Mouse (Mus musculus): ENCODE data around the gene Sez6. TPM values are rescaled to one million over a fixed set of nuclear protein-coding genes. Genes with fewer than 3 reads are reported as not detected.

The Sez6 gene
- polyA plus RNA-seq, 1 experiment from 2014 or later, result 0.48 TPM

- H3K27me3 ChIP-seq (replicated peaks; ENCODE audit: control insufficient read depth, insufficient read depth, low read length), result no peaks in the 10 kb centered on the region
These were observed 36.5 kb downstream of the Sez6 start for GRCm38 (mm10) chr11:77967114-77967513.

GRCm38 (mm10) chr11:77968786-77969185 lies 38.2 kb downstream of the Sez6 start:
- H3K36me3 ChIP-seq (ENCODE audit: control insufficient read depth, insufficient read depth, low read length), result no peaks in the 10 kb centered on the region
- H3K9me3 ChIP-seq (ENCODE audit: control insufficient read depth, low read length), result no peaks in the 10 kb centered on the region
- no peak overlapping the region for H3K27ac ChIP-seq (ENCODE audit: low read length)
- no peak for ATAC-seq
- no peak overlapping the region for H3K4me2 ChIP-seq (ENCODE audit: low read depth, low read length)
- peaks cover 4% of the 10 kb centered on the region; the same call in 1 of the 2 replicates for H3K27me3 ChIP-seq (replicated peaks; ENCODE audit: control insufficient read depth, insufficient read depth, low read length)
- no peak overlapping the region for H3K9ac ChIP-seq (ENCODE audit: low read depth, low read length)
- WGBS, result 59% methylated on average over 4 of the region's 4 CpGs
- no peak overlapping the region for H3K4me3 ChIP-seq (ENCODE audit: low read length)
- no peaks in the 10 kb centered on the region for H3K4me1 ChIP-seq (ENCODE audit: control insufficient read depth, insufficient read depth, low read length)

More at GRCm38 (mm10) chr11:77967114-77967513, 36.5 kb downstream of the Sez6 start:
- H3K36me3 ChIP-seq (ENCODE audit: control insufficient read depth, insufficient read depth, low read length), result no peaks in the 10 kb centered on the region
- no peak overlapping the region for H3K4me3 ChIP-seq (ENCODE audit: low read length)
- no peaks in the 10 kb centered on the region for H3K4me1 ChIP-seq (ENCODE audit: control insufficient read depth, insufficient read depth, low read length)
- no peak overlapping the region for H3K9ac ChIP-seq (ENCODE audit: low read depth, low read length)
- no peak overlapping the region for H3K27ac ChIP-seq (ENCODE audit: low read length)
- no peak overlapping the region for H3K4me2 ChIP-seq (ENCODE audit: low read depth, low read length)
- ATAC-seq, result no peak
- WGBS, result under 1% methylated on average over 4 of the region's 4 CpGs
- no peaks in the 10 kb centered on the region for H3K9me3 ChIP-seq (ENCODE audit: control insufficient read depth, low read length)

GRCm38 (mm10) chr11:77970718-77971117 lies 40.1 kb downstream of the Sez6 start:
- Histone ChIP-seq H3K4me1 (ENCODE audit: control insufficient read depth, insufficient read depth, low read length) (no peaks in the 10 kb centered on the region), H3K36me3 (ENCODE audit: control insufficient read depth, insufficient read depth, low read length) (no peaks in the 10 kb centered on the region), H3K27ac (ENCODE audit: low read length) (no peak overlapping the region), H3K9me3 (ENCODE audit: control insufficient read depth, low read length) (no peaks in the 10 kb centered on the region), H3K9ac (ENCODE audit: low read depth, low read length) (no peak overlapping the region), H3K4me3 (ENCODE audit: low read length) (no peak overlapping the region), H3K4me2 (ENCODE audit: low read depth, low read length) (no peak overlapping the region), H3K27me3 (replicated peaks; ENCODE audit: control insufficient read depth, insufficient read depth, low read length) (peaks cover 13% of the 10 kb centered on the region; the same call in 1 of the 2 replicates)
- no peak for ATAC-seq
- 80% methylated on average over 6 of the region's 6 CpGs for WGBS

- H3K4me2 ChIP-seq (ENCODE audit: low read depth, low read length), result no peak overlapping the region
- H3K9me3 ChIP-seq (ENCODE audit: control insufficient read depth, low read length), result no peaks in the 10 kb centered on the region
- peaks cover 21% of the 10 kb centered on the region; the same call in 1 of the 2 replicates for H3K27me3 ChIP-seq (replicated peaks; ENCODE audit: control insufficient read depth, insufficient read depth, low read length)
- H3K4me1 ChIP-seq (ENCODE audit: control insufficient read depth, insufficient read depth, low read length), result no peaks in the 10 kb centered on the region
- 83% methylated on average over 7 of the region's 7 CpGs for WGBS
- no peak for ATAC-seq
- no peaks in the 10 kb centered on the region for H3K36me3 ChIP-seq (ENCODE audit: control insufficient read depth, insufficient read depth, low read length)
- H3K4me3 ChIP-seq (ENCODE audit: low read length), result no peak overlapping the region
- no peak overlapping the region for H3K9ac ChIP-seq (ENCODE audit: low read depth, low read length)
- H3K27ac ChIP-seq (ENCODE audit: low read length), result no peak overlapping the region
These were observed 42.9 kb downstream of the Sez6 start for GRCm38 (mm10) chr11:77973520-77973919.

GRCm38 (mm10) chr11:77974325-77974724 lies 43.7 kb downstream of the Sez6 start:
- H3K27me3 ChIP-seq (replicated peaks; ENCODE audit: control insufficient read depth, insufficient read depth, low read length), result peaks cover 21% of the 10 kb centered on the region; the same call in 1 of the 2 replicates
- no peak overlapping the region for H3K4me3 ChIP-seq (ENCODE audit: low read length)
- H3K4me2 ChIP-seq (ENCODE audit: low read depth, low read length), result no peak overlapping the region
- no peak for ATAC-seq
- H3K36me3 ChIP-seq (ENCODE audit: control insufficient read depth, insufficient read depth, low read length), result no peaks in the 10 kb centered on the region
- no peak overlapping the region for H3K27ac ChIP-seq (ENCODE audit: low read length)
- H3K9me3 ChIP-seq (ENCODE audit: control insufficient read depth, low read length), result no peaks in the 10 kb centered on the region
- 38% methylated on average over 15 of the region's 15 CpGs for WGBS
- H3K9ac ChIP-seq (ENCODE audit: low read depth, low read length), result no peak overlapping the region
- H3K4me1 ChIP-seq (ENCODE audit: control insufficient read depth, insufficient read depth, low read length), result no peaks in the 10 kb centered on the region

GRCm38 (mm10) chr11:77975873-77976272 lies 45.3 kb downstream of the Sez6 start:
- 26% methylated on average over 4 of the region's 4 CpGs for WGBS
- H3K4me2 ChIP-seq (ENCODE audit: low read depth, low read length), result no peak overlapping the region
- no peak for ATAC-seq
- H3K4me3 ChIP-seq (ENCODE audit: low read length), result no peak overlapping the region
- no peaks in the 10 kb centered on the region for H3K4me1 ChIP-seq (ENCODE audit: control insufficient read depth, insufficient read depth, low read length)
- no peak overlapping the region for H3K27ac ChIP-seq (ENCODE audit: low read length)
- H3K9ac ChIP-seq (ENCODE audit: low read depth, low read length), result no peak overlapping the region
- peaks cover 21% of the 10 kb centered on the region; the same call in 1 of the 2 replicates for H3K27me3 ChIP-seq (replicated peaks; ENCODE audit: control insufficient read depth, insufficient read depth, low read length)
- H3K9me3 ChIP-seq (ENCODE audit: control insufficient read depth, low read length), result no peaks in the 10 kb centered on the region
- H3K36me3 ChIP-seq (ENCODE audit: control insufficient read depth, insufficient read depth, low read length), result no peaks in the 10 kb centered on the region

GRCm38 (mm10) chr11:77978161-77978560 lies 47.6 kb downstream of the Sez6 start:
- ATAC-seq, result no peak
- H3K9me3 ChIP-seq (ENCODE audit: control insufficient read depth, low read length), result no peaks in the 10 kb centered on the region
- H3K4me3 ChIP-seq (ENCODE audit: low read length), result no peak overlapping the region
- peaks cover 3% of the 10 kb centered on the region; the same call in 1 of the 2 replicates for H3K4me1 ChIP-seq (ENCODE audit: control insufficient read depth, insufficient read depth, low read length)
- no peak overlapping the region for H3K27ac ChIP-seq (ENCODE audit: low read length)
- H3K36me3 ChIP-seq (ENCODE audit: control insufficient read depth, insufficient read depth, low read length), result no peaks in the 10 kb centered on the region
- peaks cover 21% of the 10 kb centered on the region; the same call in 1 of the 2 replicates for H3K27me3 ChIP-seq (replicated peaks; ENCODE audit: control insufficient read depth, insufficient read depth, low read length)
- no peak overlapping the region for H3K9ac ChIP-seq (ENCODE audit: low read depth, low read length)
- WGBS, result 79% methylated on average over 6 of the region's 6 CpGs
- no peak overlapping the region for H3K4me2 ChIP-seq (ENCODE audit: low read depth, low read length)

GRCm38 (mm10) chr11:77979221-77979809 lies 48.7 kb downstream of the Sez6 start:
- Histone ChIP-seq H3K4me2 (ENCODE audit: low read depth, low read length) (no peak overlapping the region), H3K4me3 (ENCODE audit: low read length) (no peak overlapping the region), H3K9me3 (ENCODE audit: control insufficient read depth, low read length) (no peaks in the 10 kb centered on the region), H3K9ac (ENCODE audit: low read depth, low read length) (no peak overlapping the region), H3K27ac (ENCODE audit: low read length) (no peak overlapping the region), H3K27me3 (replicated peaks; ENCODE audit: control insufficient read depth, insufficient read depth, low read length) (peaks cover 16% of the 10 kb centered on the region; the same call in 1 of the 2 replicates), H3K4me1 (ENCODE audit: control insufficient read depth, insufficient read depth, low read length) (peaks cover 3% of the 10 kb centered on the region; the same call in 1 of the 2 replicates), H3K36me3 (ENCODE audit: control insufficient read depth, insufficient read depth, low read length) (no peaks in the 10 kb centered on the region)
- WGBS, result 79% methylated on average over 8 of the region's 8 CpGs
- no peak for ATAC-seq

GRCm38 (mm10) chr11:77980281-77981204 lies 49.9 kb downstream of the Sez6 start:
- 31% methylated on average over 11 of the region's 11 CpGs for WGBS
- Histone ChIP-seq H3K9ac (ENCODE audit: low read depth, low read length) (no peak overlapping the region), H3K9me3 (ENCODE audit: control insufficient read depth, low read length) (no peaks in the 10 kb centered on the region), H3K4me1 (ENCODE audit: control insufficient read depth, insufficient read depth, low read length) (peaks cover 8% of the 10 kb centered on the region), H3K27me3 (replicated peaks; ENCODE audit: control insufficient read depth, insufficient read depth, low read length) (peaks cover 8% of the 10 kb centered on the region; the same call in 1 of the 2 replicates), H3K4me3 (ENCODE audit: low read length) (no peak overlapping the region), H3K4me2 (ENCODE audit: low read depth, low read length) (no peak overlapping the region; the same call in 1 of the 2 replicates), H3K27ac (ENCODE audit: low read length) (no peak overlapping the region), H3K36me3 (ENCODE audit: control insufficient read depth, insufficient read depth, low read length) (no peaks in the 10 kb centered on the region)
- ATAC-seq, result no peak
